Mouse (Mus musculus) kidney, postnatal 4 days (tissue): Measurements from ENCODE around the gene Fam124b.

Experiments used
- DNase-seq, 2 experiments: peaks; one replicate each; pipeline ENCODE4 v3.0.0; 2021; ENCODE audit warnings: mixed read lengths in 2 of 2

The Fam124b gene

GRCm38 (mm10) chr1:80167706-80168105 lies 50.6 kb downstream of the Fam124b start:
- DNase-seq: no peak

- DNase-seq: no peak
Observed at GRCm38 (mm10) chr1:80166577-80166976, 51.7 kb downstream of the Fam124b start.

GRCm38 (mm10) chr1:80165391-80165790 lies 52.9 kb downstream of the Fam124b start:
- no peak for DNase-seq

- DNase-seq: no peak
Observed at GRCm38 (mm10) chr1:80162943-80163342, 55.3 kb downstream of the Fam124b start.

GRCm38 (mm10) chr1:80159586-80159985 lies 58.7 kb downstream of the Fam124b start:
- DNase-seq: no peak

GRCm38 (mm10) chr1:80154902-80155301 lies 63.4 kb downstream of the Fam124b start:
- no peak for DNase-seq

GRCm38 (mm10) chr1:80153125-80153716 lies 65.1 kb downstream of the Fam124b start:
- no peak for DNase-seq

- DNase-seq: no peak
Observed at GRCm38 (mm10) chr1:80150681-80151080, 67.6 kb downstream of the Fam124b start.
